Mouse (Mus musculus) cortical plate, adult 2 months (tissue): Measurements from ENCODE around the gene Fancd2.

ENCODE experiments used
- CTCF ChIP-seq: fragments of 200-500 bp; IDR thresholded peaks from 2 replicates; pipeline ENCODE4 v1.5.1; 2011; ENCODE audit warnings: mild to moderate bottlenecking, control low read depth, low read length; ENCODE audit not compliant: insufficient read depth; ENCODE audit errors: extremely low read depth
- POLR2A ChIP-seq: fragments of 200-500 bp; IDR thresholded peaks from 2 replicates; pipeline ENCODE4 v1.6.1; 2011; ENCODE audit warnings: mild to moderate bottlenecking, low read length, control low read depth; ENCODE audit not compliant: insufficient read depth; ENCODE audit errors: extremely low read depth

DNA sequence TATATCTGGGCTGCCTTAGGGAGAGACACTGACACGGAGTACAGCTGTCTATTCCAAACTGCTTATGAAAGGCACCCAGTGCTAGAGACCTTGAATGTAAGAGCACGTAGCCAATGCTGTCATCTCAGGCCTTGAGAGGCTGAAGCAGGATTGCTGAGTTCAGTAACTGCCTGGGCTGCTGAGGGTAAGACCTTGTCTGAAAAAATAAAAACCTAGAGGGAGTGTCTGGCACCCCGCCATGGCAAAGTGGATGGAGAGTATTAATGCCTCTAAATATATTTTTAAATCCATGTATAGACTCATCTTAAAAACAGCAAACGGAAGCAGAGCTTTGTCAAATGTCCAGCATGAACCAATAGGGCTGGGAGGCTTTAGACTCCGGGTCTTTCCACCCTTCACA, 68.4 kb downstream of the Fancd2 start:
- no peak for TF ChIP-seq CTCF
- TF ChIP-seq POLR2A, result no peak
